Mouse (Mus musculus) megakaryocyte, adult 5-6 weeks (primary cell): Measurements from ENCODE around the gene Stra6l. TPM values are rescaled to one million over a fixed set of nuclear protein-coding genes. Genes with fewer than 3 reads are reported as not detected.

ENCODE experiments used
- ATAC-seq: 2 replicates; pipeline ENCODE4 v1.8.0; 2016; ENCODE audit warnings: mild to moderate bottlenecking, inconsistent platforms; ENCODE audit not compliant: poor library complexity, severe bottlenecking
- total RNA-seq, 2 experiments: library from RNA; stranded (forward) in 1 of 2; stranded (reverse) in 1 of 2; fragments of 153-499, 151-499 nt in 1 of 2; fragments of 221-1000, 200-1000 nt in 1 of 2; gene quantifications; 2 replicates each; pipeline versions ENCODE4 v1.2.3 to v1.2.4; 2015 to 2017

The Stra6l gene
- total RNA-seq, 2 experiments from 2014 or later: 0.07 to 0.22 TPM

DNA sequence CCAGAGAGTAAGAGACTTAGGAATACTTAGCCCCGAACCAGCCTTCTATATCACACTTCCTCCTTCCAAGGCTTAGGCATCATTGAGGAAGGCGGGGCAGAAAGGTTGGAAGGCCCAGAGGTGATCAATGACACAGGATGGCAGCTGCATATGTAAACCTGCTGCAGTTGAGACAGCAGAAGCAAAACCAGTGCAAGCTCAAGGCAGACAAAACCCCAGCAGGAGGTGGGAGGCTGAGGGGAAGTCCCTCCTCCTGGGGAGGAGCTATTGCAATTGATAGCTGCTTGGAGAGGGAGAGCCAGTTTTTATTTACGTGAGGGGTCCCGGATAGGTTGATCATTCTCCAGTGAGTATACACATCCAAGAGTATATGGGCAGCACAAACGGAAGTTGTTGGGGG is 15.0 kb upstream of the Stra6l start:
- no peak for ATAC-seq

DNA sequence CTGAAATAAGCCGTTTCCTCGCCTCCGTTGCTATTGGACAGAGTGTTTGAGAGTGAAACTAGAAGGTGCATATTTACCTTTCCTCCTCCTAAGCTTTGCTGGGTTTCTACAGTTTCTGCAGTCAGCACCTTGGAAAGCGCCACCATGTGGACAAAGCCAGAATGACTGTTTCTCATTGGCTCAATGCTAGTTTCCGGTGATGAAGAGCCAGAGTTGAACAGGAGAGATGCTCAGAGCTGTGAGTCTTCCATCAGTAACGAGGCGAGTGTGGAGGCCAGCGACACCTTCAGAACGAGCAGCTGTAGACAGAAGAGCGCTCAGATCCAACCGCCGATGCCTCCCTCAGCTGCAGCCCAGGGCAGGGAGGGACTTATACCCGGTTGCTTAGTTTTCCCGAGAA is 4.1 kb upstream of the Stra6l start:
- no peak for ATAC-seq

DNA sequence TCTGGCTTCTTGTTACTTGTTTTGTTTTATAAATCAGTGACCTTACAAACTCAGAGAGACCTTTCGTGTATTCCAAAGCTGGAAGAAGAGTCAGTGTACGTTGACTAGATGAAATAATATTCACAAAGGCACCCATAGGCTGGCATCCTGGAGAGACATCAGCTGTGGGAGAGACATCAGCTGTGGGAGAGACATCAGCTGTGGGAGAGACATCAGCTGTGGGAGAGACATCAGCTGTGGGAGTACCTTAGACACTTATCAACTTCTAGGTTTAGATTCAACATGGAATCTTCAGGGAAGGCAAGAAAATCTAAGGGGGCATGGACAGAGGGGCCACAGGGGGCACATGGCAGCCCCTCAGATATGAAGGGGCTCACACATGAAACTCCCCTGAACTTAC is 2.2 kb upstream of the Stra6l start:
- no peak for ATAC-seq

DNA sequence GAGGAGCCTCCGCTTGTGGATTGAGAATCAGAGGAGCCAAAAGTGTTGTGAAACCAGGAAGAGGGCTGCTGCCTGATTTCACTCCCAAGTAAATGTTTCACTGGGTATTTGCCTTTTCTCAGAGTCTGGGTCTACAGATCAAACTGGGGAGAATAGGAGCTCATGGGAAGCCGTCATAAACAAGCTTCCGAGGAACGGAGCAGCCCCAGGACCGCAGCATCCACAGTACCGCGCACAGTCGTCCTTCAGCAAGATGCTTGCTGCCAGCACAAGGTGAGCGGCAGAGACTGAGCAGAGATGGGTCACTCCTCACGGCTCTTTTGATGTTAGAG is 327 bp downstream of the Stra6l start:
- no peak for ATAC-seq

DNA sequence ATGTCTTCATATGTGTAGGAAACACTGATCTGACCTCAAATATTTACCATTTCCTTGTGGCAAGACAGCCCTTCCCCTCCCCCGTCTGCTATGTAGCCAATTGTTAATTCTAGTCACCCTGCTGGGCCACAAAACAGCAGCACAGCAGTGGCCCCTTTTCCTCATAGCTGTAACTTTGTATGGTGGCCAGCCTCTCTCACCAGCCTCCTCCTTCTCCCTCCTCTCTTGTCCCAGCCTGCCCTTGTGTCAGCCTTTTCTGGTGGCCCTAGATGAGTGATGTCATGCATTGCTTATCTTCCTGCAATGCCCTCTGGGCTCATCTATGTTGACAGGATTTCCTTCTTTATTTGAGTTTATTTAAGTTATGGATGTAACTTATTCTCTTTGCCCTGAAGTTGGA is 955 bp downstream of the Stra6l start:
- no peak for ATAC-seq

DNA sequence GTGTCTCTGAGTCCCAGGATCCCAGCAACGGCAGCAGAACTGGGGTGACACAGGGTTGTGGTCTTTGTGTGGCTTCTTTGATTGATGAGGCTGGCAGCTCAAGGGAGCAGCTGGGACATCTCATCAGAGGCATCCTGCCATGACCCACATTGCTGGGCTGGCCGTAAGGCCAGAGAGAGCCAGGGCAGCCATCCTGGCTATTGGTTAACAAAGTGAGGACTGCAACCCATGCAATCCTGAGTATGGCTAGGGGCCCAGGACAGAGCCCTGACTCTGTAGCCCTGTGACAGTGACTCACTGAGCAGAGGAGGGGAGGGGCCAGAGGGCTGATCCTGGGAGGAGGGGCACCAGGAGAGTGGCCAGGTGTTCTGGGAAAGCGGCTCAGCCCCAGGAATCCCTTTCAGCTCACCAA is 3.2 kb downstream of the Stra6l start:
- ATAC-seq: no peak

DNA sequence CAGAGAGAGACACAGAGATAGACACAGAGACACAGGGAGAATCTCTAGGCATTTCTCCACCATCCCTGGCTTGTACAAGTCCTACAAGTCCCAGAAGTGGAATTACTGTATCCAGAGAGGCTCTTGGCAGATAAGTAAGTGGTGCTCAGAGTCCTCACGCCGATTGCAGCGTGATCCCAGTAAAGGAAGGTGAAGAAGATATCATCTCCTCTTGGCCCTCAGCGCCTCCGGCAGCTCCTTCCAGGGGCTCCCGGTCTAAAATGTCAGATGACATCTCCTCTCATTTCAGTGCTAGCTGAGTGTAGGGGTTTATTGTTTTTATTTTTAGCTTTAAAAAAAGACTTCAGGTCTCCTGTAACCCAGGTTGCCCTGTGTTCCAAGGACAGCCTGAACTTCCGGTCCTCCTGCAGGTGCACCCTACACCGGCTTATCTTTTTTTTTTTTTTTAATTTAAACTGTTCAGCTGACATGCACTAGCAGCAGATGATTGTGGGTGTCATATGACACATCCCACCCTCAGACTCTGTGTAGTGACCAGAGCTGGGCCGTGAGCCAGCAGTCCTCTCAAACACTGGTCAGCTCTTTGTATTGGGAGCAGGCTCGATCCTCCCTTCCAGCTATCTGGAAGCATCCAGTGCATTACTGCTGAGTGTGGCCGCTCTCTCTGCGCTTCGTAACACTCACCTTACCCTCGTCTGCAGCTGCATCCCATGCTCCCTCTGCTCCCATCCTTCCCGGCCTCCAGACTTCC is 5.2 kb downstream of the Stra6l start:
- no peak for ATAC-seq

DNA sequence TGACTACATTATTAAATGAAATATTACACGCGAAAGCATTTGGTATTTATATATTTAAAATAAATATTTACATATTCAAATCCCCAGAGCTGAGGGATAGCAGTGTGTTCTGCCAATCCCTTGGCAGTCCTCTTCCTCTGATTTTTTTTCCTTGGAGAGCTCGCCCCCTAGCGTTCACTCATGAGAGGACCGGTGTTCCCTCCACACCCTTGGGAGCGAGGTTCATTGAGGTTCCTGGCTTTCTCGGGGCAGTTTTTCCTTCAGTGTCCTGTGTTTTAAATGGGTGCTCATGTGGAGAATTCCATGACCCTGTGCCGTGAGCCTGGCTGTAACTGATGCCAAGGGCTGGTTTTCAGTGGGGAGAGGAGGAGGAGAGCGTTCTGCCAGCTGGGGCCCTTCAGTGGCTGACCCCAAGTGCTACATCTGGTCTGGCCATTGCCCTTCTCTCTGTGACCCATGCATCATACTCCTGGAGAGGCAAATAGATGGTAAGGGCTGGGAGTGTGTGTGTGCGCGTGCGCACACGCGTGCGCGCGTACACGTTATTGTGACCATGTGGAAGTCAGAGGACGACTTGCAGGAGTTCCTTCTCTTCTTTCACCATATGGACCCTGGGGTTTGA is 7.5 kb downstream of the Stra6l start:
- ATAC-seq: peak; percentile 52; the same call in 1 of the 2 replicates

DNA sequence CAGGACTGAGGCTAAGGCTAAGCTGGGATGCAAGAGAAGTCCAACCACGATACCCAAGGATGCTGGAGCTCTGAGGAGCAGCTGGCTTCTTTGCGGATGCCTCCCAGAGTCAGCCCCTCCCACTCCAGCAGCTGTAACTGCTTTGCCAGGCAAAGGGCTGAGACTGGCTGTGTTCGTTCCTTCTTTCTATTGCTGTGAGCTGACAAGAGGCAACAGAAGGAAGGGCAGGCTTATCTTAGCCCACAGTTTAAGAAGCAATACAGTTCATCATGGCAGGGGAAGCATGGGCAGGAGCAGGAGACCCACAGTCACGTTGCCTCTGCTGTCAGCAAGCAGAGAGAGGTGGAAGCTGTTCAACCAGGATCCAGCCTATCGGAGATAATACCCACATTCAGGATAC is 12.7 kb downstream of the Stra6l start:
- ATAC-seq: no peak

DNA sequence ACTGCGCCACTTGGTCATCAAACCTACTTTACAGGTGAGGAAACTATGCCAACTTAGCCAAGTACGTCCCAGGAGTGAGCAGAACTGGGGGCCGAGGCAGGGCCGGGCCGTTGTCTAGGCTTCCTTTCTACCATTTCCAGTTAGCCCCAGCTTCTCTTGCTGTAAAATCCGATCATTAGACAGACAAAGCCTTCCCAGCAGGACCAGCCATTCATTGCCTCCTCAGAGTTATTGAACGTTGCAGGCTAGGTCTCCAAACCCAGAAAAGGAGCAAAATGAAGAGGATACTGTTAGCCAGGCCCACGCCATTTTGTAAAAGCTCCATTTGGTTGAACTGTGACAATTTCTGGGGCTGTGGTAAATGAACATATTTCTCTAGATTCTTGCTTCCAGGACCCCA is 19.0 kb downstream of the Stra6l start:
- no peak for ATAC-seq

DNA sequence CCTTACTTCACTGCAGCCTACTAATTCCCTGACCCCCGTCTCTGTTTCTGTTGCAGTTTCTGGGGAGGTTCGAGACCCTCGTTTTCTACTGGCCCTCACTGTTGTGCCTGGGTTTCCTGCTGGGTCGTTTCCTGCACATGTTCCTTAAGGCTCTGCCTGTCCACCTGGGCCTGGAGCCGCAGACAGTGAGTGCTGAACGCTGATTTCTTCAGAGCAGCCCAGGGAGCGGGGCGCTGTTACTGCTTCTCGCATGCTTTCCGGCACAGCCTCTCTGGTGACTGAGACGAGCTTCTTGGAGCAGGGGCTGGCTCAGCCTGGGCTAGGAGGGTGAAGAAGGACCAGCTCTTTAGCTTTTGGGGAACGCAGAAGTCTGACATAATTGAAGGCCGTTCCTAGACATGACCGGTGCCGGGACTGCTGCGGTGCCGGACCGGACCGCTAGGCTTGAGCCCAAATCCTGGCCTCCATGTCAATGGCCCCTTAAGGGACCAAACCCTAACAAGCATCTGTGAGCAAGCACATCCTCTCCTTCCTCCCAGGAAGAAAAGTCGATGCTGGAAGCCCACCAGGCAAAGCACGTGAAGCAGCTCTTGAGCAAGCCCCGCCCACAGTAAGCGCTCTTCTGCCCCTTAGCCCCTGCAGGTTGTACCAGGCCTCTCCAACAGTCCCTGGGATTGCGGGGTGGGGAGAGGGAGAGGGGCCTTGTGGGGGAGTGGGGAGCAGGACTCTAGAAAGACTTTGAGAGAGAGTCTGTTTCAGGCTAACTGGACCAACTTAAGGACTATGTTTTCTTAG is 20.8 kb downstream of the Stra6l start:
- no peak for ATAC-seq

DNA sequence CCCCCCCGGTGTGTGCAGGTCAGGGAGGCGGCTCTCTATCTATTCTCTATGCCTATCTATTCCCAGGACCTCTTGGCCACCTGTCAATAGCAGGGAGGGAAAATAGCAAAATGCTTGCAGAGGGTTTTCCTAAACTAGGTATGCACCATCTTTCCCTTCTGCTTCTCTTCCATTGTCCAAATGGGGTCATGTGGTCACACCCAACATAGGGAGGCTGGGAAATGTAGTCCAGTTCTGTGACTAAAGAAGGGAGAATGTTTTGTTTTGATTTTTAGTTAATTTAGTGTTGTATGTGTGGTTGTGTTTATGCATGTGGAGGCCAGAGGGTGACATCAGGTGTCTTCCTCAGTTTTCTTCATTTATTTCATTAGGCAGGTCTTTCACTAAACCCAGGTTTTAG is 23.7 kb downstream of the Stra6l start:
- ATAC-seq: no peak

DNA sequence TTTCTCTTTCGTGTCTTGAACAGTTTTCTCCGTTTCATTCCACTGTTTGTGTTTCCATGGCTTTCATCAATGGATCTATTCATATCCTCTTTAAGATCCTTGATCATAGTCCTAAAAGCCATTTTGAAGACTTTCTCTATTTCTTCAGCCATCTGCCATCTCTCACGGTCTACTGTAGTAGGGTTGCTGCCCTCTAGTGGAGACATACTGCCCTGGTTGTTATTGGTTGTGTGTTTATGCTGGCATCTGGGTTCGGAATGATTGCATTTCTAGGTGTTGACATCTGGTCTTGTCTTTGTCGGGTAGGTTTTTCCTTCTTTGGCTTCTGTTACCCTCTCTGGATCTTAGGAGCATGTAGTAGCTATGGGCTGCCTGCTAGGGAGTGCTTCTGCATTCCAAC is 30.5 kb downstream of the Stra6l start:
- ATAC-seq: no peak

DNA sequence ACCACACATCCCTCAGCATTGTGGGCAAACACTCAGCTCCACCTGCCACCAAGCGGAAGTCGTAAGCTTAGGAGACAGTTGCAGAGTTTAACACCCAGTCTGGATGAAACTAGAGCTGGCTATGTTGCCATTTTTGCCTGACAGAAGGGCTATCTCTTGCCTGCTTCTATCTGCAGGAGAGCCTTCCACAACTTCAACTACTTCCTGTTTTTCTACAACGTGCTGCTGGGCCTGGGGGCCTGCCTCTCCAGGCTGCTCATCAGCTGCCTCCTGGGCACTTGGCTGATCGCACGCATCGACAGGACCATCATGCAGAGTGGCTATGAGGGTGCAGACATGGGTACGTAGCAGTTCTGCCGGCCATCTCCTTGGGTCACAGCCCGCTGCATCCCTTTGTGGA is 34.1 kb downstream of the Stra6l start:
- ATAC-seq: peak; percentile 53; the same call in 1 of the 2 replicates

DNA sequence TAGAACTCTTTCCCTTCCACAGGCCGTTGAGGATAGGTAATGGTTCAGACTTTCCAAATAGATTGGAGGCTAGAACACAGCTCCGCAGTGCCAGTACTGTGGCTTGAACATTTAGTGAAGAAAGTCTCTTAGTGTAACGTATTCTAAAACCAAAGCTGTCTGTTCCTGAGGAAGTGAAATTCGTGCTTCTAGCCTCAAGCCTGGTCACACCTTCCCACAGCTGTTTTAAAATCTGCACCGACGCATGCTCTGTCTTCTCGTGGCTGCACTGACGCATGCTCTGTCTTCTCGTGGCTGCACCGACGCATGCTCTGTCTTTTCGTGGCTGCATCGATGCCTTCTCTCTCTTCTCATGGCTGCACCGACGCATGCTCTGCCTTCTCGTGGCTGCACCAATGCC is 34.8 kb downstream of the Stra6l start:
- peak; percentile 74 for ATAC-seq

DNA sequence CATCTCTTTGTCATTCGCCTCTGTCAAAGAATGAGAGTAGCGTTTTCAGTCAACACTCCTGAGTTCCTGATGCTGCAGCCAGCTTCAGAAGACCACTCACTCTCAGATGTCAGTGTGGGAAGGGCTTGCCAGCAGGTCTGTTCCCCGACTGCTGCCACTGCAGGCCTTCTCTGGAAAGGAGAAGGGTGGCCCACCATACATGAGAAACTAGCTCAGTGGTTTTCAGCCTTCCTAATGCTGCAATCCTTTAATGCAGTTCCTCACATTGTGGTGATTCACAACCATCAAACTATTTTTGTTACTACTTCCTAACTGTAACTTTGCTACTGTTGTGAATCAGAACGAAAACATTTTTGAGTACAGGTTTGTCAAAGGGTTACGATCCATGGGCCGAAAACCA is 41.0 kb downstream of the Stra6l start:
- ATAC-seq: peak; percentile 37; the same call in 1 of the 2 replicates

DNA sequence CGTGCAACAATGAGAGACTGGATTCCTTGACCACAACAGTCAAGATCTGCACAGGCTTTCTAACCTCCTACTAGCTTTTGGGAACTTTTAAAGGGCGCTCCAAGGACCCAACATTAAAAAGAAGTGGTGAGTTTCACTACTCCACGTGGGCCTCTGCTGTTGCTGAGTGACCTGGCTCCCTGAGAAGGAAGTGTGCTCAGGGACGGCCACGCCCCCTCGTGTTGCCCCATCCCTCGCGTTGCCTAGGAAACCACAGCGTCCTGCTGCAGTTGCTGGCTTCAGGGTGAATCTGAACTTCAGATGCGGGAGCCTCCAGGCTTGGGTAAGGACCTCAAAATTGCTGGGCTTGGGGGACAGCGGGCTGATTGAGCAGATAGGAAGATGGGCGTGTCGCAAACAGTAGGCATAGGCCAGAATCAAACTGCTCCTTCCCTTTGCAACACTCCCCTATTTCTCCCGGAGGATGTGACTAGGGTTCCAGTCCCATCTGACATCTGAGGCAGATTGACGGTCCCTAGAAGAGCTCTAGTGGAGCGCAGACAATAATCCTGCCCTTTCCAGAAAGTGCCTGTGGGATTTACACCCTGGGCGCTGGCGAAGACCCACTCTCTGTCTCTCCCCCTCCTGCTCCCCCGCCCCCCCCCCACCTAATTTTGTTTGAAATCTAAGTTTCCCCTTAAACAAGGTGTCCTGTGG is 41.8 kb downstream of the Stra6l start, which contains the start of gene Ccdc180:
TSS of gene Ccdc180 (plus strand) at position 238 of the 696 bp plus-strand sequence.
- ATAC-seq: peak; percentile 100

DNA sequence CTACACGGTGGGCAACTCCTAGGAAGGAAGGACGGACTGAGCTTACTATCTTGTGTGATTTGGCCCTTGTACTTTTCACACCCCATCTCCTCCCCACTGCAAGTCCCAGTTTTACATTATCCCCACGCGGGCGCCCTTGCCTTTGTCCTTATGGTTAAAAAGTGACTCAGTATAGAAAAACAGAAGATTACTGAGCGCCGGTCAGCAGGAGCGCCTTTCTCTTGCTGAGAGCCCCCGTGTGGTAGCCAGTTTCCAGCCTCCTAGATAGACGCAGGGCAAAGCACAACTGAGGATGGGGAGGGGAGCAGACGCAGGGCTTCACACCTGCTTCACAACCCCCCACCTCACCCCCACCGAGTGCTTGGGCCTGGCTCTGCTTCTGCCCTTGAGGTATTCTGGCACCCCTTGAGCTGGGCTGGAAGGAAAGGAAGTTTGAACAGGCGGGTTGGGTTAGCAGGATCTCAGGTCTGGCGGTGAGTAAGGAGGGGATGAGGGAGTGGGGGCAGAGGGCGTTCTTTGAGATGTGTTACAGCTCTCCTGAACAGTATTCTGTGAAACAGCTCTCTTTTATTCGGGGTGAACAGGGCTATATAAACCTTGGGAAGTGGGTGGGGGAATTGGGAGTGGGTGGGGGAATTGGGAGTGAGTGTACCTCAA is 48.1 kb downstream of the Stra6l start:
- ATAC-seq: no peak

DNA sequence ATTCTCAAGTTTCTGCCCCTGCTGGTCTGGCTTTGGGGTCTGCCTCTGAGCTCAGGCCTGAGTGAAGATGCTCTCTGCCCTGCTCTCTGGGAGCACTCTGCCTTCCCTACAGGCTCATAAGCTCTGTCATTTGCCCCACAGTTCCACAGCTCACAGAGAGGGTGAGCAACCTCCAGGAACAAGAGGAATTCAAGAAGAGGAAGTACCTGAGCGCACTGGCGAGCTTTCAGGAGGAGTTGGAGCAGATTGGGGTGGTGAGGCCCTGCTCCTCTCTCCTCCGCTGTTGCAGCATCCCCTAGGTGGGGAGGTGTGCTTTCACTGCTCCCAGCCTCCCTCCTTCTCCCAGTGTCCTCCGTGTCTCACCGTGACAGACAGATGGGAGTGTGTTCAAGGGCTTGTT is 49.9 kb downstream of the Stra6l start:
- ATAC-seq: peak; percentile 52

DNA sequence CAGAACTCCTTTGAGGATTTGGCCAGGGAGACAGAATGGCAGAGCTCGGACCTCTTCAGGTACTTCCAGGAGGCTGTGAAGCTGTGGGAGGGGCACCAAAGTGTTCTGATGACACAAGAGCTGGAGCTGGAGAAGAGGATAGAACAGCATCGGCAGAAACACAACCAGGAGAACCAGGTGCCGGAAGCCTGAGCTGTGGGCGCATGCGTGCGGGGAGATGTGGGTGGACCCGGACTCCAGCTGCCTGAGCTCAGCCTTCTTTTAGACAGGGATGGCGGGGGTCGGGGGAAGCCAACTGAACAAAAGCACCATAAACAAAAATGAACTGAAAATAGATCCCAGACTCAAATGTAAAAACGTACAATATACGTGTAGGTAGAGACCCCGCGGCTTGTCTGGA is 60.8 kb downstream of the Stra6l start:
- no peak for ATAC-seq

DNA sequence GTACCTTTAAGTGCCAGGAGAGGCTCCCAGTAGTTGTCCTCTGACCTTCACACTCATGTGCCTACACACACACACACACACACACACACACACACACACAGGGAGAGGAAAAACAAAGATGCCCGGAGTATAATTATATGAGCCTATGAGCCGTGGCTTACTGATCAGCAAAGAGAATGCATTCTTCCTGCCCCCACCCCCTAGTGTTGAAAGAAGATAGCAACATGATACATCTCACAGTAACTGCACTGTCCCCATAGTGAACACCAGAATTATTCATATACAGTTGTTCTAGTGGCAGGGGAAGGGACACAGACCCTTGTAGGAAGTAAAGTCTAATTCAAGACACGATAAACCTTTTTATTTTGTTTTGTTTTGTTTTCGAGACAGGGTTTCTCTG is 61.5 kb downstream of the Stra6l start:
- ATAC-seq: no peak
